Mouse (Mus musculus) liver, embryonic 14.5 days (tissue): ENCODE measurements around the gene Vamp2.

Experiments used
- CTCF ChIP-seq: IDR thresholded peaks from 2 replicates; pipeline ENCODE4 v1.5.1; 2016; ENCODE audit warnings: antibody characterized with exemption, low read depth, control low read depth
- EP300 ChIP-seq: IDR thresholded peaks from 2 replicates; pipeline ENCODE4 v1.6.1; 2016; ENCODE audit warnings: antibody characterized with exemption, low read depth

- no peak for TF ChIP-seq CTCF
- no peak for TF ChIP-seq EP300
These were observed 14.8 kb downstream of the Vamp2 start for GRCm38 (mm10) chr11:69103121-69103520.
